8 mouse cellular contexts compared by ENCODE assay signal in genomic region chr8:71476099-71476940, GRCm38 (mm10). TPM values are rescaled to one million over a fixed set of nuclear protein-coding genes. Genes with fewer than 3 reads are reported as not detected.
DNase-seq lines count a peak whose midpoint lies in the region; ATAC-seq and TF ChIP-seq lines count a peak whose summit lies in the region.

No protein-coding gene starts in this region.

- TF ChIP-seq POLR2A in kidney, adult 2 months (IDR thresholded peaks at IDR 0.05; ENCODE audit: low read depth, low read length): no peak
- no peak for TF ChIP-seq POLR2A in limb, embryonic 14.5 days (IDR thresholded peaks at IDR 0.05; ENCODE audit: borderline replicate concordance, extremely low read depth, insufficient read depth, insufficient read length)

- H3K4me3 ChIP-seq in embryonic facial prominence, embryonic 13.5 days: peak overlapping the region; percentile 63
- peak overlapping the region; percentile 57 for H3K4me3 ChIP-seq in kidney, adult 2 months (ENCODE audit: insufficient read depth, low read depth, low read length)
- H3K4me3 ChIP-seq in limb, embryonic 14.5 days (replicated peaks; ENCODE audit: low read length): peak overlapping the region; percentile 60
- peak overlapping the region; percentile 49 for H3K4me3 ChIP-seq in midbrain, embryonic 15.5 days

- H3K4me1 ChIP-seq in embryonic facial prominence, embryonic 13.5 days: peaks cover 17% of the 10 kb centered on the region
- peaks cover 2% of the 10 kb centered on the region; the same call in 1 of the 2 replicates for H3K4me1 ChIP-seq in kidney, adult 2 months (ENCODE audit: control insufficient read depth, insufficient read depth, low read length)
- peaks cover 7% of the 10 kb centered on the region for H3K4me1 ChIP-seq in limb, embryonic 14.5 days (ENCODE audit: control insufficient read depth, insufficient read depth, low read length)
- H3K4me1 ChIP-seq in midbrain, embryonic 15.5 days: peaks cover 21% of the 10 kb centered on the region

- H3K27ac ChIP-seq in embryonic facial prominence, embryonic 13.5 days: peak overlapping the region; percentile 87
- H3K27ac ChIP-seq in kidney, adult 2 months (ENCODE audit: insufficient read depth, low read depth, low read length): peak overlapping the region; percentile 17
- peak overlapping the region; percentile 61; the same call in 1 of the 2 replicates for H3K27ac ChIP-seq in limb, embryonic 14.5 days (replicated peaks; ENCODE audit: low read depth, low read length)
- peak overlapping the region; percentile 89 for H3K27ac ChIP-seq in midbrain, embryonic 15.5 days

- no peaks in the 10 kb centered on the region for H3K9me3 ChIP-seq in embryonic facial prominence, embryonic 13.5 days
- no peaks in the 10 kb centered on the region for H3K9me3 ChIP-seq in limb, embryonic 14.5 days (ENCODE audit: control insufficient read depth, low read length)
- no peaks in the 10 kb centered on the region for H3K9me3 ChIP-seq in midbrain, embryonic 15.5 days

- peak overlapping the region; percentile 78 for H3K9ac ChIP-seq in embryonic facial prominence, embryonic 13.5 days
- H3K9ac ChIP-seq in limb, embryonic 14.5 days (ENCODE audit: low read depth, low read length, severe bottlenecking): peak overlapping the region; percentile 69
- H3K9ac ChIP-seq in midbrain, embryonic 15.5 days: peak overlapping the region; percentile 63

- peaks cover 71% of the 10 kb centered on the region for H3K36me3 ChIP-seq in embryonic facial prominence, embryonic 13.5 days
- H3K36me3 ChIP-seq in kidney, adult 2 months (ENCODE audit: control insufficient read depth, insufficient read depth, low read length): no peaks in the 10 kb centered on the region
- peaks cover 66% of the 10 kb centered on the region for H3K36me3 ChIP-seq in limb, embryonic 14.5 days (ENCODE audit: control insufficient read depth, insufficient read depth, low read length)
- H3K36me3 ChIP-seq in midbrain, embryonic 15.5 days (replicated peaks): peaks cover 34% of the 10 kb centered on the region

- WGBS in embryonic facial prominence, embryonic 13.5 days: under 1% methylated on average over 98 of the region's 121 CpGs
- 1% methylated on average over 116 of the region's 121 CpGs for WGBS in kidney, adult 2 months
- 1% methylated on average over 73 of the region's 121 CpGs for WGBS in limb, embryonic 14.5 days
- under 1% methylated on average over 103 of the region's 121 CpGs for WGBS in midbrain, embryonic 15.5 days

- peak; percentile 80 for DNase-seq in 3134 (ENCODE audit: extremely low read depth, insufficient read length, low spot score)
- DNase-seq in adrenal gland, postnatal 14 days: peak; percentile 94
- peak; percentile 70 for DNase-seq in heart, adult 8-10 months (ENCODE audit: low spot score)
- peak; percentile 84 for DNase-seq in kidney, adult 2 months
- DNase-seq in limb, embryonic 14.5 days (ENCODE audit: low spot score): peak; percentile 69
- peak; percentile 56 to 69 for DNase-seq in spleen, postnatal 14 days (ENCODE audit: low spot score in 2 of 2)

- peak; percentile 44 for ATAC-seq in embryonic facial prominence, embryonic 13.5 days (ENCODE audit: insufficient number of reproducible peaks, insufficient read depth, low FRiP score, low TSS enrichment, low read depth)
- ATAC-seq in limb, embryonic 14.5 days (ENCODE audit: low FRiP score, low read depth): peak; percentile 84
- ATAC-seq in midbrain, embryonic 15.5 days (replicated peaks): peak; percentile 53

- TF ChIP-seq CTCF in kidney, adult 2 months (conservative IDR thresholded peaks at IDR 0.05; ENCODE audit: insufficient read depth, insufficient read length, low read depth, low read length): no peak

- H3K27me3 ChIP-seq in embryonic facial prominence, embryonic 13.5 days: no peaks in the 10 kb centered on the region
- H3K27me3 ChIP-seq in kidney, adult 2 months (replicated peaks; ENCODE audit: control insufficient read depth, insufficient read depth, low read length): no peaks in the 10 kb centered on the region
- H3K27me3 ChIP-seq in limb, embryonic 14.5 days (ENCODE audit: control insufficient read depth, insufficient read depth, low read length): no peaks in the 10 kb centered on the region
- H3K27me3 ChIP-seq in midbrain, embryonic 15.5 days (replicated peaks): no peaks in the 10 kb centered on the region

- H3K4me2 ChIP-seq in embryonic facial prominence, embryonic 13.5 days: peak overlapping the region; percentile 85
- H3K4me2 ChIP-seq in limb, embryonic 14.5 days (replicated peaks; ENCODE audit: low read depth, low read length, severe bottlenecking): peak overlapping the region; percentile 88
- H3K4me2 ChIP-seq in midbrain, embryonic 15.5 days: peak overlapping the region; percentile 71

RNA-seq across cellular contexts. Expression of gene Dda1, which starts 7.3 kb away (rescaled TPM):
- 54.4 and 57.8 TPM in 2 replicates for total RNA-seq in adrenal gland, postnatal 14 days (2021)
- polyA plus RNA-seq in embryonic facial prominence, embryonic 13.5 days (2015; fragmentation: Nextera tagmentation; extraction: Ambion mirVana): 109 and 113 TPM in 2 replicates
- total RNA-seq in heart, adult 8-10 months (2022): 10 to 100 TPM; 31.0 to 37.7 (median 33.8) TPM
- 61.5 and 62.6 TPM in 2 replicates for polyA plus RNA-seq in kidney, adult 2 months (2012; rRNA removed)
- polyA plus RNA-seq in limb, embryonic 14.5 days (2012; rRNA removed): 101 and 127 TPM in 2 replicates
- polyA plus RNA-seq in limb, embryonic 14.5 days (2014; fragmentation: Nextera tagmentation; extraction: Ambion mirVana): 94.6 and 99.6 TPM in 2 replicates
- 240 and 242 TPM in 2 replicates for polyA plus RNA-seq in midbrain, embryonic 15.5 days (2015; fragmentation: Nextera tagmentation; extraction: Ambion mirVana)

RNA-seq across cellular contexts. Expression of gene Ano8, which starts 9.4 kb away (rescaled TPM):
- total RNA-seq in adrenal gland, postnatal 14 days (2021): 14.8 and 17.2 TPM in 2 replicates
- polyA plus RNA-seq in embryonic facial prominence, embryonic 13.5 days (2015; fragmentation: Nextera tagmentation; extraction: Ambion mirVana): 2.2 and 3.0 TPM in 2 replicates
- total RNA-seq in heart, adult 8-10 months (2022): 10 to 100 TPM; 14.1 to 17.3 (median 16.1) TPM
- 12.6 and 15.2 TPM in 2 replicates for polyA plus RNA-seq in kidney, adult 2 months (2012; rRNA removed)
- polyA plus RNA-seq in limb, embryonic 14.5 days (2012; rRNA removed): 37.2 and 43.3 TPM in 2 replicates
- polyA plus RNA-seq in limb, embryonic 14.5 days (2014; fragmentation: Nextera tagmentation; extraction: Ambion mirVana): 1.8 and 3.0 TPM in 2 replicates
- polyA plus RNA-seq in midbrain, embryonic 15.5 days (2015; fragmentation: Nextera tagmentation; extraction: Ambion mirVana): 9.6 and 10.9 TPM in 2 replicates

RNA-seq across cellular contexts. Expression of gene Mrpl34, which starts 11.6 kb away (rescaled TPM):
- total RNA-seq in adrenal gland, postnatal 14 days (2021): 145 and 164 TPM in 2 replicates
- polyA plus RNA-seq in embryonic facial prominence, embryonic 13.5 days (2015; fragmentation: Nextera tagmentation; extraction: Ambion mirVana): 146 and 148 TPM in 2 replicates
- 100 to 1,000 TPM; 114 to 128 (median 119) TPM for total RNA-seq in heart, adult 8-10 months (2022)
- polyA plus RNA-seq in kidney, adult 2 months (2012; rRNA removed): 168 and 186 TPM in 2 replicates
- polyA plus RNA-seq in limb, embryonic 14.5 days (2012; rRNA removed): 62.3 and 70.6 TPM in 2 replicates
- polyA plus RNA-seq in limb, embryonic 14.5 days (2014; fragmentation: Nextera tagmentation; extraction: Ambion mirVana): 121 and 130 TPM in 2 replicates
- 173 and 174 TPM in 2 replicates for polyA plus RNA-seq in midbrain, embryonic 15.5 days (2015; fragmentation: Nextera tagmentation; extraction: Ambion mirVana)

RNA-seq across cellular contexts. Expression of gene Gtpbp3, which starts 11.6 kb away (rescaled TPM):
- 20.0 and 21.5 TPM in 2 replicates for total RNA-seq in adrenal gland, postnatal 14 days (2021)
- 22.4 and 23.5 TPM in 2 replicates for polyA plus RNA-seq in embryonic facial prominence, embryonic 13.5 days (2015; fragmentation: Nextera tagmentation; extraction: Ambion mirVana)
- total RNA-seq in heart, adult 8-10 months (2022): 10 to 100 TPM; 17.5 to 22.2 (median 19.0) TPM
- 20.2 and 25.0 TPM in 2 replicates for polyA plus RNA-seq in kidney, adult 2 months (2012; rRNA removed)
- 41.6 and 59.5 TPM in 2 replicates for polyA plus RNA-seq in limb, embryonic 14.5 days (2012; rRNA removed)
- polyA plus RNA-seq in limb, embryonic 14.5 days (2014; fragmentation: Nextera tagmentation; extraction: Ambion mirVana): 5.9 and 6.8 TPM in 2 replicates
- polyA plus RNA-seq in midbrain, embryonic 15.5 days (2015; fragmentation: Nextera tagmentation; extraction: Ambion mirVana): 12.0 and 13.9 TPM in 2 replicates

RNA-seq across cellular contexts. Expression of gene Abhd8, which starts 12.9 kb away (rescaled TPM):
- total RNA-seq in adrenal gland, postnatal 14 days (2021): 43.3 and 44.7 TPM in 2 replicates
- polyA plus RNA-seq in embryonic facial prominence, embryonic 13.5 days (2015; fragmentation: Nextera tagmentation; extraction: Ambion mirVana): 61.4 and 69.5 TPM in 2 replicates
- 10 to 100 TPM; 21.4 to 29.6 (median 24.8) TPM for total RNA-seq in heart, adult 8-10 months (2022)
- polyA plus RNA-seq in kidney, adult 2 months (2012; rRNA removed): 29.8 and 38.3 TPM in 2 replicates
- 72.6 and 88.1 TPM in 2 replicates for polyA plus RNA-seq in limb, embryonic 14.5 days (2012; rRNA removed)
- polyA plus RNA-seq in limb, embryonic 14.5 days (2014; fragmentation: Nextera tagmentation; extraction: Ambion mirVana): 48.6 and 57.1 TPM in 2 replicates
- 188 and 206 TPM in 2 replicates for polyA plus RNA-seq in midbrain, embryonic 15.5 days (2015; fragmentation: Nextera tagmentation; extraction: Ambion mirVana)

Comparison
In these comparisons a context has a peak if more than half of its experiments do, and no peak if none do; other contexts are left out.
1. Peak in every context shown above with its lines: DNase-seq, ATAC-seq, H3K4me3 ChIP-seq and H3K27ac ChIP-seq.
2. H3K27ac ChIP-seq: peak in every context shown above with its lines; median percentile 89 in midbrain, embryonic 15.5 days; 87 in embryonic facial prominence, embryonic 13.5 days; 61 in limb, embryonic 14.5 days; 17 in kidney, adult 2 months.